Mouse (Mus musculus) small intestine, adult 2 months (tissue): Measurements from ENCODE around the gene Slc5a11.

Experiments
- CTCF ChIP-seq: fragments of 200-500 bp; IDR thresholded peaks from 2 replicates; pipeline ENCODE4 v1.5.1; 2012; ENCODE audit warnings: low read depth, mild to moderate bottlenecking, control low read depth, inconsistent platforms, low read length, moderate library complexity, mixed read lengths; ENCODE audit not compliant: insufficient replicate concordance, insufficient read length; ENCODE audit errors: extremely low read depth
- POLR2A ChIP-seq: fragments of 200-500 bp; IDR thresholded peaks from 2 replicates; pipeline ENCODE4 v1.6.1; 2012; ENCODE audit warnings: low read depth, mild to moderate bottlenecking, control low read depth, inconsistent platforms, low read length, moderate library complexity

- no peak for TF ChIP-seq CTCF
- TF ChIP-seq POLR2A = no peak
Measured at GRCm38 (mm10) chr7:123184891-123185290, 29.7 kb upstream of the Slc5a11 start.
